Mouse (Mus musculus) central nervous system, embryonic 11.5 days (tissue): ENCODE measurements around the gene Myo1a. TPM values are rescaled to one million over a fixed set of nuclear protein-coding genes. Genes with fewer than 3 reads are reported as not detected.

Source experiments
- polyA plus RNA-seq: library from polyadenylated mRNA; depleted of rRNA; stranded (reverse); fragments of >200 nt; gene quantifications from 2 replicates; pipeline ENCODE4 v1.2.3, GENCODE M21; 2012; rRNA removed

Myo1a gene
- polyA plus RNA-seq = 2.7 and 4.1 TPM in 2 replicates

GRCm38 (mm10) chr10:127704766-127705220 is at the start of gene Myo1a:
TSS of gene Myo1a (plus strand) at chr10:127705170.

GRCm38 (mm10) chr10:127666501-127667268 is 38.3 kb upstream of the Myo1a start, which contains the start of gene Nemp1:
TSS of gene Nemp1 (plus strand) at chr10:127666901.

GRCm38 (mm10) chr10:127668093-127669050 is 36.6 kb upstream of the Myo1a start, which contains the start of gene Nab2:
TSS of gene Nab2 (minus strand) at chr10:127668568.

GRCm38 (mm10) chr10:127724178-127724577 is 19.2 kb downstream of the Myo1a start, which contains the start of gene Tac2:
TSS of gene Tac2 (plus strand) at chr10:127724478.

GRCm38 (mm10) chr10:127739083-127739660 is 34.2 kb downstream of the Myo1a start, which contains the start of gene Zbtb39:
TSS of gene Zbtb39 (plus strand) at chr10:127739538.

GRCm38 (mm10) chr10:127751548-127751947 is 46.6 kb downstream of the Myo1a start, which contains the start of gene Gpr182:
TSS of gene Gpr182 (minus strand) at chr10:127751732.

GRCm38 (mm10) chr10:127759181-127760110 is 54.5 kb downstream of the Myo1a start, which contains the start of the genes Rdh1 and Rdh16f1:
TSS of gene Rdh1 (plus strand) at chr10:127759721.
TSS of gene Rdh16f1 (plus strand) at chr10:127759787.

Other genes with a start within 250 kb of the Myo1a start
- 7.8 and 12.2 TPM in 2 replicates for gene Stac3, start 203.5 kb upstream of the Myo1a start, polyA plus RNA-seq
- gene Ndufa4l2, start 190.2 kb upstream of the Myo1a start, polyA plus RNA-seq = 4.2 and 4.5 TPM in 2 replicates
- gene Shmt2, start 182.7 kb upstream of the Myo1a start, polyA plus RNA-seq = 94.7 and 99.4 TPM in 2 replicates
- gene Nxph4, start 170.6 kb upstream of the Myo1a start, polyA plus RNA-seq = 10.4 and 12.6 TPM in 2 replicates
- gene Lrp1, start 84.0 kb upstream of the Myo1a start, polyA plus RNA-seq = 129 and 151 TPM in 2 replicates
- gene Stat6, start 62.2 kb upstream of the Myo1a start, polyA plus RNA-seq = 8.9 and 12.3 TPM in 2 replicates
- 12.5 and 14.6 TPM in 2 replicates for gene Nemp1, start 38.3 kb upstream of the Myo1a start, polyA plus RNA-seq
- gene Nab2, start 36.6 kb upstream of the Myo1a start, polyA plus RNA-seq = 16.4 and 26.1 TPM in 2 replicates
- 1.9 and 8.4 TPM in 2 replicates for gene Tac2, start 19.3 kb downstream of the Myo1a start, polyA plus RNA-seq
- 17.2 and 19.3 TPM in 2 replicates for gene Zbtb39, start 34.4 kb downstream of the Myo1a start, polyA plus RNA-seq
- gene Gpr182, start 46.6 kb downstream of the Myo1a start, polyA plus RNA-seq = 0.74 and 1.6 TPM in 2 replicates
- gene Rdh1, start 54.6 kb downstream of the Myo1a start, polyA plus RNA-seq = 0.06 and 0.11 TPM in 2 replicates
- 0.21 TPM in 1 of 2 replicates, not detected in the other for gene Rdh16f1, start 54.6 kb downstream of the Myo1a start, polyA plus RNA-seq
- gene Rdh9, start 71.2 kb downstream of the Myo1a start, polyA plus RNA-seq = 0.06 TPM in 1 of 2 replicates, not detected in the other
- gene Rdh16, start 96.0 kb downstream of the Myo1a start, polyA plus RNA-seq = not detected in 2 replicates
- gene Rdh19, start 144.8 kb downstream of the Myo1a start, polyA plus RNA-seq = not detected in 2 replicates
- gene Rdh16f2, start 161.3 kb downstream of the Myo1a start, polyA plus RNA-seq = not detected in 2 replicates
- not detected in 2 replicates for gene Rdh7, start 183.6 kb downstream of the Myo1a start, polyA plus RNA-seq
- gene Sdr9c7, start 193.3 kb downstream of the Myo1a start, polyA plus RNA-seq = 0.02 TPM in 1 of 2 replicates, not detected in the other